Mouse (Mus musculus): ENCODE measurements at regions not wholly inside any gene's neighbourhood (a gene's known extent, or its start where the extent isn't known, plus 50 kb on each side); places are given as distances from the start of the nearest gene placed in this dataset.

DNA sequence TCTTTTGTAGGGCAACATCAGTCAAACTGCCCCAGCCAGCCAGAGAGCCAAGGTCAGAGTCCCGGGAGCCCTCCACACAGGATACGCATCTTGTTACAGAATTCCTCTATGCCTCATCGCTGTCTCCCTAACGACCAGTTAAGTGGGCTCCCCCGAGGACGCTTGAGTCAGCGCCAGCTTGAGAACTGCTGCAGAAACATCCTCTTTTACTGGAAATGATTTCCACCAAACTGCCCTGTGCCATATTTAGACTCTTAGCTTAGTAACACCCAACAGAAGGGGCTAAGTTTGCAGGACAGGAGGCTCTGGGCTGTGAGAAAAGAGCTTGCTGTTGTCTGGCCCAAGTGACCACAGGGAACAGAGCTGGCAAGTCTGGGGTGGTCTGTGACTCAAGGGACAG is 357.0 kb downstream of the Setd4 start:
- peak; percentile 13 for DNase-seq

DNA sequence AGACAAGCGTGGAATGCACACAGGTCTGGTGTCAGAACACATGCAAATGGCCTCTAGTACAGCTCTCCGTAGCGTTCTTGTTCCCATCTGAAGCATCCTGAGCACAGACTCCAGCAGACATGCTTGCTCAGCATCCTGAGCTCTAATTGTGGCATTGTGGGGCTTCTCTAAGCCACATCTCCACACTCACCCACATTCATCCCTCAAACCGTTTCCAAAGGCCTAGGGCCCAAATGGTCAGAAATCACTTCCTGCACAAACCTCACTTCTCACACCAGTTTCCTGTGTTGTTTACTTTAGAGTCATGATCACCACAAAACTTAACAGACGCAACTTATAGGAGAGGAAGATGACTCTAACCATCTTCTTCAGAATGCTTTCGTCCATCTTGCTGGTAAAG is 358.1 kb downstream of the Setd4 start:
- no peak for DNase-seq

DNA sequence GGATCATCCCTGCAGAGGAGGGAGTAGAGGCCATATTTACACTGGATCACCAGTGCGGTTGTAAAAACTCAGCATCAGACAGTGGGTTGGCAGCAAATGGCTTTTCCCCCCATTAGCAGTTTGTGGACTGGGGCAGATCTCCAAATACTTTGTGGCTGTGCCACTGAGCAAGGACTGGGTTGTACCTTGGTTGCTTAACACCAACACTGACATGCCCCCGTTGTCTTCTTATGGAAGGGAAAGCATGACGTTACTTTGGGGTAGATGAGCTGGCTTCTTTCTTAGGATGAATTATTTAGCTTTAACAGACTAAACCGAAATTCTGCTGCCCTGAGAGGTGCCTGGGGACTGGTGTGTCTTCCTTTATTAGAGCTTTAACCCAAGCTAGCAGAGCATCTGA is 365.0 kb downstream of the Setd4 start:
- no peak for DNase-seq

DNA sequence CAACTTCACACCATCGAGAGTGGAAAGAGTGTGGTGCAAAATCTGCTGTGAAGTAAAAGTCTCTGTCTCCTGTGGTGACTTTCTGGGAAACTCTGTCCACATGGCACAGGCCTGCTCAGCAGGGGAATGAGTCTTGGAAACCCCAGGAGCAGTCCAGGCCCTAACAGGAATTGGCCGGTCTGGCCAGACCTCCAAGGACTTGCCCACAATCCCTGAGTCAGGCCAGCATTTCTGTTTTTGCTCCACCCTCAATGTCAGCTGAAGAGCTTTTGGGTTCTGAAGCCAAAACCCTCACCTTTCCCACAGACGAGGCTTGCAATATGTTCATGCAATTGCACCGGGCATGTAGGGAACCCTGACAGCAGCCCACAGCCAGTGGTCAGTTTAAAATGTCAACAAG is 365.5 kb downstream of the Setd4 start:
- DNase-seq, result no peak

DNA sequence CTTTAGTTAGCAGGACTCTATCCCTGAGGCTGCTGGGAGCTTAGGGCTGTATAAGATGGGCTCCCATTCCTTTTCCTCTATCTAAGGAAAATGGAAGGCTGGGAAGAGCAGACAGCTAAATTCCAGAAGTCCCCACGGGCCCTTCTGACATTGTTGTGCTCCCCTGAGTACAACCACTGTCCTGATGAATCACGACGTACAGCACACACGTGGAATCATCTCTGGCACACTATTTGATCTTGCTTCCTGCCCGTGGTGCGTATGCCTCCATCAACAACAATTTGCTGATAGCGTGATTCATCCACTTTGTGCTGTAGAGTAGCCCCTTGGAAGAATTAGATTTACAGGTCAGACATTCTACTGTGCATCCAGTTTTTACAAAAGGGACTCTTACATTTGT is 378.2 kb downstream of the Setd4 start:
- DNase-seq, result no peak

DNA sequence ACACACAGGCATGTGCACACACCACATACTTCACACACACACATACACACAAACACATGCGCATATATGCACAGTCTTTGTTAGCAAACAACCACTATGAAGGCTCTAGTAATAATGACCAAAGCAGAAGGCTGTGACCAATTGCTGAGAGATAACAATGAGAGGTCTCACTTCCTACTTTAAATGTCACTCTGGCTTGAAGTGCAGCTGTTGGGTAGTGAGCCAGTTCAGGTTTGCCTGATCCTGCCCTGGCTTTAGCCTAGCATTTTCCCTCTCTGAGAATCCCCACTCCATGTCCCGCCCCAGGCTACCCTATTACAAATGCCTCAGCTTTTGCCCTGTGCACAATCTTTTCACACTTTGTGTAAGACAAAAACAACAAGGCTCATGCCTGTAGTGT is 378.7 kb downstream of the Setd4 start:
- no peak for DNase-seq

DNA sequence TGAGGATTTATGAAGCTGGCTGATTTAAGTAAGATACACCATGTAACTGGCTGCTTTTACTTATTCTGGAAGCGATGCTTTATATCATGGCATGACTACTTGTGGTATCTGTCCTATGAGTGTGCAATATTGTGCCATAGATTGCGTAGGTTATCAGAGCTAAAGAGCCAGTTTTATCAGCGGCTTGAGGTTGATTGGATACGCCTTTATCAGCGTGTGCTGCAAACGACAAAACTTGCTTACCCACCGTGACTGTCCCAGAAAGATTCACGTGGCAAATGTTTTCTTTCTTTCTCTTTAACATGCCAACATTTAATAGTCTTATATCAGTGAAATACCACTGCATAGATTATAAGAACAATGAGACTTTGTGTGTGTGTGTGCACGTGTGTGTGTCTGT is 384.1 kb downstream of the Setd4 start:
- no peak for DNase-seq

DNA sequence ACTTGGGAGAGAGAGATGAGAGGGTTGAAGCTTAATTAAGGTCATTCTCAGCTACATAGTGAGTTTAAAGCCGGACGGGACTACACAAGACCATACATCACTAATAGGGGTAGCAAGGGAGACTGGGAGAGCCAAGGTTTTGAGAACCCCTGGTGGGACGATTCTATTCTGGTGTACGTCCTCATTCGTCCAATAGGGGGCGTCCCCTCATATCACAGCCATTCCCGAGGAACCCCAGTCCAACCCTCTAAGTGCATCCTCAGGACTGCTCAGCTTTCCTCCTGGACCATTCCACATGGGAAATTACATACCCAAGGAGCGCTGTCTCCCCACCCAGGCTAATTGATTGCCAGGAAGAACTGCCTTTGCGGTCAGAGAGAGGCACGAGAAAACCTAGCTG is 385.5 kb downstream of the Setd4 start:
- DNase-seq, result no peak

DNA sequence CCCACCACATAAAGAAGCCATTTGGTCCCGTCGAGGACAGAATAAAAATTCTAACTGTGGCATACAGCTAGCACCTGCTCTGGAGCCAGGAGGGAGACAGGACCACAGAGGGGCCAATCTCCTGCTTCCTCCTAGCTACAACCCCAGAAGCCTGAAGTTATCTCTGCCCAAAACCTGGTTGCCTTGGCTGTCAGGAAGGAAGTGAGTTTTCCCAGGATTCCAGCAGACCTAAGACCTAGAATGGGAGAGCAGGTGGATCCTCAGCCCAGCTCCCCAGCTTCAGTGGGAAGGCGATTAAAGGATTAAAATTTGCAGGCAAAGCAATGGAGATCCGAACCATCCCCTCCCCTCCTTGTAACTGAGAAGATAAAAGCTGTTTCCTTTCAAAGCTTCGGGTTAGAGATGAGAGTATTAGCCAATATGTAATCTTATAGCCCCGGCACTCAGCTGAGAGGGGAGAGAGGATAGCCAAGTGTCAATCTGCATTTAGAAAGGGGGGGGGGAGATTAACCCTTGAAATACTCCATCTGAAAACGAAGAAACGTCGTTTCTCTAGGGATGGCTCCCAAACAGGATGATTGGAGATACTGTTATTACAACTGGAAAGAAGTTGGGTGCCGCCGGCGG is 386.1 kb downstream of the Setd4 start:
- no peak for DNase-seq

DNA sequence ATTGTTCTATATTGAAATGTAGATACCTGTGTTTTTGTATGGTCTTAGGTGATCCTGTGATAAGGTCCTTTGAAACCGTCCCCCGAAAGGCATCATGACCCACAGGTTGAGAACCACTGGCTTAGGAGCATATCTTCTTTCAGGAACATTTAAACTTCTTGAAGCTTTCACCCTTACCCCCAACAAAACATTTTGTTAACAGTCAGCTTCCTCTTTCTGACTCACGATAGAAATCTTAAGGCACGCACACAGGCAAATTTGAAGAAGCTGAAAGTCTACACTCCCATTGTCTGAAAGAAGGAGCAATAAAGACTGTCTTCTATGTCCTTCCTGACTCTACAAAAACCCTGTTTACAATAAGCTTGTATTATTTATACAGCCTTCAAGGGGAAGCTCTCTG is 388.2 kb downstream of the Setd4 start:
- DNase-seq, result no peak

DNA sequence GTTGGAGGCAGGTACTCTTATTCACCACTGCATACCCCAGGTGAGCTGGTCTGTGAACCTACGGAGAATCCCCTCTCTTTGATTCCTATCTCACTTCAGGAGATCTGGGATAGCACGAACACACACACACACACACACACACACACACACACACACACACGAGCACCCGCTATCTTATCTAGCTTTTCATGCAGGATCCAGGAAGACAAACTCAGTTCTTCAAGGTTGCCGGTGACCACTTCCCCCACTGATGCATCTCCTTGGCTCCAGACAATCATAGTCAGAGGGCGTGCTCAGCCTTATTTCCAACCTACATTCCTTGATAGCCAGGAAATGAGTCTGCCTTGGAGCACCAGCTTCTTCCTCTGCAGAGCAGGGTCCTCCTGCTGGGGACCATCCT is 387.7 kb upstream of the Runx1 start:
- no peak for DNase-seq

DNA sequence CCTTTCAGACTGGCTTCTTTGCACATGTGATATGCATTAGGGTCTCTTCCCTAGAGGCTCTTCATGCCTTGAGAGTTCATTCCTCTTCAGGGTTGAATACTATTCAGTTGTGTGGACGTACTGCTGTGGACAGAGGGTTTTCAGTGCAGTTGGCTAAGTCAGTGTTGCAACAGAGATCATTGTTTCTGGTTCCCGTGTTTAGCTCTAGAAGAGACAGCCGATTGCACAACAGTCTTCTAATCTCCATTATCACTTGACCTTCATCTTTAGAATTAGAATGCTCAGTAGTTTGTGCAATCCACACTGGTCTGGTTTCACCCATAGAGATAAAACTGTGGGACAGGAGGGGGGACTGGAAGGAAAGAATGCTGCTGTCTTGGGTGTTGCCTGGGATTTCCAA is 381.7 kb upstream of the Runx1 start:
- no peak for DNase-seq

DNA sequence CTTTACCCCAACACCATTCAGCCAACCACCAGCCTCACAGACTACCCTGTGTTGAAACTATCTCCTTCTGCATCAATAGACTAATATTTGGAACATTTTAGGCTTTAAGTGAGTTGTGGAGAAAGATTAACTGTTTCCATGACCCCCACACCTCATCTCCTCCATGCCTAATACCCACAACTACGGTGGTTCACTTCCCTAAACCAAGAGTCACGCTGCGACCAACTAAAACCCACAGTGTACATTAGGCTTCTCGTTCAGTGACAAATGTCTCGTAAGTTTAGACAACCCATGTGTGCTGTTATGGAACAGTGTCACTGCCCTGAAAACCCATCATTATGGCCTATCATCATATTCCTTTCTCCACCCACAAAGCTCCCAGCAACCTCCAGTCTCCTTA is 381.3 kb upstream of the Runx1 start:
- no peak for DNase-seq

DNA sequence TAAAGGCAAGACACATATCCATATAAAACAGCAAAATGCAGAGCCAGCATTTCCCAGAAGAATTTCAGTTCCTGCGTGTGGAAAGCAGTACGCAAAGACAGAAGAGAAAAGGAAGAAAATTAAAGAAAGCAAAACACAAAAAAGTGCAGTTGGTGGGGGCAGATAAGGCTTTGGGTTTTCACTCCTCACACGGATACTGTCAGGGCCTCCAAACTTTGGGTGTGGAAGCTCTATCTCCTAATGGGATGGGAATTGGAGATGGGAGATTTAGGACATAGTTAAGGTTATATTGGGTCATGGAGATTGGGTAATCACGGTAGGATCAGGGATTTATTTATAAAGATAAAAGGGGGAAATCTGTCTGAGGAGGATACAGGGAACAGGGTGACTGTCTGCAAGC is 380.4 kb upstream of the Runx1 start:
- DNase-seq, result no peak

DNA sequence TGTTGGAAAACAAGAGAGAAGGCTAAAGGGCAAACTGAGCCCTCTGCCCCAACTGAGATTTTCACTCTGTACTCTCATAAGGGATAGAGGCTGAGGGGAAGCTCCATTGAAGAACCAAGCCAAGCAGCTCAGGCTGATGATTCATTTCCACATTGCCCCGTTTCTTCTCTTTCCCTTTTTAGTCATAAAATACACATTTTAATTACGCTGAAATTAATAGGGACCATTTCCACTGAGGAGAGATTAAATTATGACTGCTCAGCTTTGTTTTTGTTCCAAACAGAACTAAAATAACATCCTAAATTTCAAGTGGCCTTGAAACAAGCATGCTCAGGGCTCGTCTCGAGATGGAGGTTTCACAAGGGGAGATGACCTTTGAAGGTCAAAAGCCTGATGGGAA is 378.7 kb upstream of the Runx1 start:
- DNase-seq, result no peak

DNA sequence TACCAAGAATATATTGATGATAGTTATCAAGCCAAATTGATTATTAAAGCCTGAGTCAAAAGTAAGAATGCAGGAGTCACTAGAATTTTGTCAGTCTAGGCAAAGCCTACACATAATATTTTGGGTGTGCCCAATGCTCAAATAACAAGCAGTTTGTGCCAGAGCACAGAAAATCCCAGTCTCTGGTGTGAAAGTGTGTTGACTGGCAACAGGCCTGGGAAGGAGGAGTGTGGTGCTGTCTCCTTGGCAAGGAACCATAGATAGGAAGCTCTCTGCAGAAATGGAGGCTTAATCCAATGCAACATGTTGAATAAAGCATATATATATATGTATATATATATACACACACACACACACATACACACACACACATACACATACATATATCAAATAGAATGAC is 376.6 kb upstream of the Runx1 start:
- no peak for DNase-seq

DNA sequence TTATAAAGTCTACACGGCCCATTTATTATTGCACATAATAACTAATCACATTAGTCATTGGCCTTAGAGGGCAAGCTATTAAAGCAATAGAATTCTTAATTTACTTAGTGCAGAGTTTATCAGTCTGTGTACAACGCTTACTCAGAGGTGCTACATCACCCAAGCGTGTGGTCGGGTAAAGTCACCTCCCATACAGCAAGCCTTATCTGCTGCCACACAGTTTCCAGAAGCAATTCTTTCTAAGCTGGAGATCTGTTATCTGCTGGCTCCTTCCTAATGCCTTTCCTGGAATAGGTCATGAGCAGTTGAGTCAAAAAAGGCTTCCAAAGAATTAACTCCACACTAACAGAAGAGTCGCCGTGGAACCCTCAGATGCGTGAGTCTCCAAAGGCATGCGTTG is 371.4 kb upstream of the Runx1 start:
- no peak for DNase-seq

DNA sequence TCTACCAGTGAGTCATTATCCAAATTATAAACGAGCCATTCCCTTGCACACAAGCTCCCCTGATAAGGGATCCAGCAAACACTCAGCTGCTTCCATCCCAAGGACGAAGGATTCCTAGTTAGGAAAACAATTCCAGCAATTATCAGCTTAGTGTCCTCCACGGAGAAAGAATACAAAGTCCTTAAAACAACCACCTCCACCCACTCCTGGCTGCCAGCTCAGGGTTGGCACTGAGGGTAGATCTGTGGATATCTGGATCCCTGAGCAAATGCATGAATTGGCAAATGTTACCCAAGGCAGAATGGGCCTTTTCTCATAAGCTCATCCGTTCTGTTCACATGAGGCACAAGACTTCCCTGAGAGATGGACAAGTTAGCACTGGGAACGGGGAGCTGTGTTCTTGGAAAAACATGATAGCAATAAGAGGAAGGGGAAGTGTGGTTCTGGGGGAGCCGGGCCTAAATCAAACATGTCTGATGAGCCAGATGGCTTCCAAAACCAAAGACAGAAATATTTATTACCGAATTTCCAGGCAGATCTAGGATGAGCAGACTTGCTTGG is 368.1 kb upstream of the Runx1 start:
- DNase-seq, result no peak

DNA sequence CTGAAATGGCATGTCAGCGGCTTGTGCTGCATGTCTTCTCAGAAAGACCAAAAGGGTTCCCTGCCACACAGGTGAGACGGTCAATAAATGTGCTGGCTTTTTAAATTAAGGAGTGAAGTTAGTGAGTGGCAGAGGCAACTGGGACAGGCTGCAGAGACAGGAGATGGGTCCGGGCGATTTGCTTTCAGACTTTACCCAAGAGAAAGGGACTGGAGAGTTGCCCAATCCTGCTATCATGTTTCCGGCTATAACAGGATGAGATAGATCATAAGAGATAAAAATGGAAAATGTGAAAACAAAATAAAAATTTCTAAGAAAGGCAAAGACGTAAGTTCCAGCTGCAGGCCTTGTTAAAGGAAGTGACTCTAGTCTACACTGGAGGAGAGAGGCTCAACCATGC is 367.3 kb upstream of the Runx1 start:
- DNase-seq, result no peak

DNA sequence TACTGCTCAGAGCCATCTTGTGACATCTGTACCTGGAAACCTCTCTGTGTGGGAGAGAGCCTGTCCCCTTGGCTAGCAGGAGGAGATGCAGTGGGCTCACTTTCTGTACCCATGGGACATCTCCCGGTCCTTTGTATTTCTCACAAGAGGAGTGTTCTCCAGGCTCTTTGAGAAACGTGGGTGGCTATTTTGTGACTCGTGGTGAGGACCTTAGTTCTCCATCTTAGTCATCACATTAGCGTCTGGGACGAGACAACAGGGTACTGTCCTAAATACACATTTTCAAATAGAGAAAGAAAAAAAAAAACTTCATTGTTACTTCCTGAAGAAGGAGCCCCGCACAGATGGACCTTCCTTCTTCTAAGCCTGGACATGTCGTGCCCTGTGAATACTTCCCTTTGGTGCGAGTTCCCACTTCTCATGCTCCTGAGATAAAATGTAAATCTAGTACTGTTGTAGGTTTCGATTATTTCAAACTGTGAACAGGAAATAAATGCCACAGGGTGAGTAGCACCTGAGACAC is 366.8 kb upstream of the Runx1 start:
- no peak for DNase-seq

DNA sequence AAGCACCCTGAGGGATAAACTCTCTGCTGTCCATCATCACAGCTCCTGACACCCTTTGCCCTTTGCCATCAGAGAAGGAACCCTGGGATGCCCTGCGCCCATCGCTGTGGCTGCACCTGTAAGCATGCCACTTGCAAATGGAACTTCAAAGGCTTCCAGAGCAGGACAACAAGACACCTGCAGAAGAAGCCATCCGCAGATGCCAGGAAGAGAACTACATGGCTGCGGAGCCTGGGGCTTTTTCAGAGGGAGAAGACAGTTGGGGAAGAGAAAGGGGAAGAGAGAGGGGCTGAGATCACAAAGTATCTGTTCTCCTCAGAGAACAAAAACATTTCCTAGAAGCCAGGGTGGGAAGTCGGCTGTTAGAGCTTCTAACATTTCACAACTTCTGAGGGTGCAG is 365.2 kb upstream of the Runx1 start:
- DNase-seq, result no peak

DNA sequence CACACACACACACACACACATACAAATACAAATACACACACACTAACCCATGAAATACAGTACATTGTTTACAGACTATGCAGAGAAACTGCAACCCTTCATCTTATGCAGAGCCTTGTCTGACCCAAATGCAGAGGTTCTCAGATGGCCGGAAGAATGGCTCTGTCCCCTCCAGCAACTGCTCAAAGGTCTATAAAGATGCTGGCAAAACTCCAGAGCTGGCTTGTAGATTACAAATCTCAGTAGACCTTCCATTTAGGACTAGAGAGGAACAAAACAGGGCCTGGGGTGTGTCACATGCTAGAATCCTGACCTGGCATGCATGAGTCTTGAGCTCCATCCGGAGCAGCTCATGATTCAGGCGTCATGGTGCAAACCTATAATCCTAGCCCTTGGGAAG is 364.4 kb upstream of the Runx1 start:
- DNase-seq, result no peak

DNA sequence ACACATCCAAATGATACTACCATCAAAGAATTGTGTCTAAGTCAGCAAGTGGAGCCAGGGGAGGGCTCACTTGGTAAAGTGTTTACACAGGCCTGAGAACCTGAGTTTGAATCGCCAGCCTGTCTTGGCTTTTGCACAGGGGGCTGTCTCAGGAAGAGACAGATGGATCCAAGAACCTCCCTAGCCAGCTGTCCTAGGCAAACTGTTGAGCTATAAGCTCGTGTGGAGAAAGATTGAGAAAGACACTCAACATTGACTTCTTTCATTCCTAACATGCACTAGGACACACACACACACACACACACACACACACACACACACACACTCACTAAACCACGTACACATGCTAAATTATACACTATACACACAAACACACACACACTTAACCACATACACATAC is 363.9 kb upstream of the Runx1 start:
- no peak for DNase-seq

DNA sequence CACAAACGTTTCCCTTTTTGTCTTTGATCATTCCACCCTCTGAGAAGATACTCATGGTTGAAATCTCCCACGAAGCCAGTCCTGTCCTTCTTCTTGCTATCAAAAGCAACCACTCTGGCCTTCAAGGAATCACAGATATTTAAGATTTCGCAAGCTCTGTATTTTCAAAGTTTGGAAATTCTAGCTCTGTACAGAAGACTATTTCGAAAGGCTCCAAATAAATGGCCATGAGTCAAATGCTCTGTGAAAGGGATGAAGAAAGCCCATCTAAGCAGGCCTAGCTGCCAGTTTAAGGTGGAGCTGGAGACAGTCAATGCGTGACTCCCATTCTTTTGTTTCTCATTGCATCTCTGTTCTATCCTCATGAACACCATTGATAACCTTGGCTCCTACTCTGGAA is 363.5 kb upstream of the Runx1 start:
- DNase-seq, result no peak

DNA sequence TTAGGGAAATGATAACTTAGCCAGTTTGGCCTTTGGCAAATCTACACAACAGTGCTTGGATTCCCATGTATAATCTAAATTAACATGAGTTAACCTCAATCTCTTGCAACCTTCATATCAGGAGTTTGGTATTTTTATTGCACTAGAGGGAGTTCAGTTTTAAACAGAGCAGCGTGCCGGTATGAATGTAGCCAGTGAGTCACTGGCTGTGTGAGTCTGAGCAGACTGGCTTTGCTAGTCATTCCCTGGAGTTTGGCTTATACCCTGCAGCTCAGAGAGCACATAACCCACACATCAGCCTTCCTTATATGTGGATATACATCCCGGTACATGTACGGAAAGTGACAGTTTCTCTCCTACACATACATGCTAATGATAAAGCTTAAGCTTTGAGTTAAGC is 360.6 kb upstream of the Runx1 start:
- no peak for DNase-seq
